Mouse (Mus musculus) spleen, postnatal 10 days (tissue): ENCODE measurements around the gene Arhgef17.

Experiments used
- DNase-seq, 2 experiments: peaks; one replicate each; pipeline ENCODE4 v3.0.0; 2021 to 2022; ENCODE audit warnings: low spot score in 2 of 2

The Arhgef17 gene

DNA sequence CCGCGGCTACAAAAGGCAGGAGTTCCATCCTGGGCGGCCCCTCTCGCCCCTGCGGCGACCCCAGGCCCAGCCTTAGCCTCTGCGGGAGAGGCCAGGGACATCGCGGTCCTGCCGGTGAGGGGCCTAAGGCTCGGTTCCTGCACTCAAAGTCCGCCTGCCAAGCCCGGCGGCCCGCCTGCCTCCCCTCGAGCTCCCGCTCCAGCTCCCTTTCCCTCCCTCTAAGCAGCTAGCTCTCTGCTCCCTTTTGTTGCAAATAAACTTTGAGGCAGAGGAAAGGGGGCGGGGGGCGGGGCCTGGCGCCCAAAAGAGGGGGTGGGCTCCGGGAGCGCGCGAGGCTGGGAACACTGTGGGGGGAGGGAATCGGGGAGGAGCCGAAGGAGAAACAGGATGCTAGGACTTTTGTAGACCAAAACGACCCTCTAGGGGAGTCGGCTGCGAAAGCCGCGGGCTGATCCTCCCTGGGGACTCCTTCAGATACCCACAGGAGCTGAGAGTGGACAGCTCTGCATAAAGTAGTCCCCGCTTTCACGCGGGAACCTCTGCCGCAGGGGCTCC, at the start of gene Arhgef17:
Arhgef17 (minus strand) TSS at position 182 of the 555 bp plus-strand sequence.
- DNase-seq: peak; percentile 30 to 37

DNA sequence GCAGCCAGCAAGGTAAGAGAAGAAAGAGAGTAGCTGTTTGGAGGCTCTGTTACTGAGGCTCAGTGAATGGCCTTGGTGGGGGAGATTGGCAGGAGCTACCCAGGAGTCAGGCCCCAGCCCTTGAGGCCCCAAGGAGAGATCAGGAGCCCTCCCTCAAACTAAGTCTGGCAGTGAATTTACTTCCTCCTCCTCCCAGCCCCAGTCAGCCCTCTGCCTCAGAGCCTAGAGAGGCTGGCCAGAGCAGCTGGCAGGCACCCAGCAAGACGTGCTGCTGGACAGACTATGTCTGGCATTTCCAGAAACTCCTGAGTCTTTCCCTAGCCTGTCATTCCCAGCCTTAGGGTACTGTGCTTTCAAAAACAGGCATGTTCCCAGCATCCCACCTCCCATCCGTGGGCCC, 47.3 kb upstream of the Arhgef17 start:
- DNase-seq: no peak

DNA sequence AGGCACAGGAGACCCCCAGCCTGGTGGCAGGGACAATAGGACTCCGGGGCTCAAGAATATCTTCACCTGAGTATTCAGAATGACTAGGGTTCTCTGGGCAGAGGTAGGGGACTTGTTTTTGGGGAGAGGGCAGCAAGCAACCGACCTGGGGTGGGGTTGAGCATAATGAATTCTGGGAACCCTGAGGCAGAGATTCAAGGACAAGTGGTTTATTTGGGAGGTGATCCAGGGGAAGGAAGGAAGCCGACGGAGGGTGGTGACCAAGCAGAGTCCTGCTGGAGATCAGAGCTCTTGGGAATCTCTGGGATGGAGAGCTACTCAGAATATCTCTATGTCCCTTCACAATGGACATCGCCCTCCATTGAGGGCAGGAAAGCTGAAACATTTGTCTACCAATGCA, 46.3 kb upstream of the Arhgef17 start:
- no peak for DNase-seq

DNA sequence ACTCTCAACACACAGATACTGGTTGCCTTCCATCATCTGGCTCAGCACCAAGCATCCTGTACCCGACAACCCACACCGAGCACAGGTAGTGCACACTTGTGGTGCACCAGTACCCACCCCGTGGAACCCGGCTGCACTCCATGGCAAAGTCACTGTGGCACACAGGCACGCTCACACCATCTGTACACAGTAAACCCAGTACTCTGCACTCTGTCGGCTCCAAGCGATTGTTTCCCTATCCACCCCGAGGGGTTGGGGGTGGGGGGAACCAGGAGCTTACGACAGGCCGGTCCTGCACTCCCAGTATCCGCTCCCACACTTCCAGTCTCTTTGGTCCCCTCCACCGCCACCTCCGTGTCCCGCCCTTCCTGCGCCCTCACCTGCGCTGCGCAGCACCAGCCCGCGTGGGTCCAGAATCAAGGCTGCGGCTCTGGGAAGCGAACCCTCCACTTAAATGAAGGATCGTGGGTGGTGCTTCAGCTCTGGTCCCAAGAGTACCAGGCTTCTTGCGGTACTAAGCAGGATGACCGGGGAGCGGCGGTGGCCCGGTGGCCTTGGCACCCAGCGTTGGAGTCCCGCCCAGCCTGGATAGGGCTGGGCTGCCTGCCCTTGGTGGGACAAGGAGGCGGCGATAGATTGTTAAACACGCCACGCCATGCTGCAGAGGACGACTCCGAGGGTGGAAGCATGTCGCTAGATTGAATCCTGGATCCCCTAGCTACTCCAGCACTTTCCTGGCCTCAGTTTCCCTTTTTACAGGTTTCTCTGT, 42.4 kb upstream of the Arhgef17 start, which contains the start of gene P2ry6:
P2ry6 (minus strand) TSS at position 515 of the 769 bp plus-strand sequence.
- DNase-seq: no peak

DNA sequence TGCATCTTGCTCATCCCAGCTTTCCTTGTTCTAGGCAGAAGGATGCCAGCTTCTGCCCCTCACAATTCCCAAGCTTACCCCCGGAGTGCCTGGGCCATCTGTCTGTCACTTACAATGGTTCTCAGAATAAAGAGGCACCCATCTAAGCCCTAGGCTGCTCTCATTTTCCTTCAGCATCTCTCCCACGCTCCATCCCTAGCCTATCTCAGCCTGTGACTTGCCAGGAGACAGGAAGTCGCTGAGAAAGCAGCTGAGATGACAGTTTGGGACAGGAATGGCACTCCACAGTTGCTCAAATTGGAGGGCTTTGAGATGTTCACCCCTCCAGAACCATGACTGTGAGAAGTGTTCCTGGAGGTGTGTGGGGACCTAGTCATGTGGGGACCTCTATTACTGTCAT, 41.0 kb upstream of the Arhgef17 start:
- no peak for DNase-seq

DNA sequence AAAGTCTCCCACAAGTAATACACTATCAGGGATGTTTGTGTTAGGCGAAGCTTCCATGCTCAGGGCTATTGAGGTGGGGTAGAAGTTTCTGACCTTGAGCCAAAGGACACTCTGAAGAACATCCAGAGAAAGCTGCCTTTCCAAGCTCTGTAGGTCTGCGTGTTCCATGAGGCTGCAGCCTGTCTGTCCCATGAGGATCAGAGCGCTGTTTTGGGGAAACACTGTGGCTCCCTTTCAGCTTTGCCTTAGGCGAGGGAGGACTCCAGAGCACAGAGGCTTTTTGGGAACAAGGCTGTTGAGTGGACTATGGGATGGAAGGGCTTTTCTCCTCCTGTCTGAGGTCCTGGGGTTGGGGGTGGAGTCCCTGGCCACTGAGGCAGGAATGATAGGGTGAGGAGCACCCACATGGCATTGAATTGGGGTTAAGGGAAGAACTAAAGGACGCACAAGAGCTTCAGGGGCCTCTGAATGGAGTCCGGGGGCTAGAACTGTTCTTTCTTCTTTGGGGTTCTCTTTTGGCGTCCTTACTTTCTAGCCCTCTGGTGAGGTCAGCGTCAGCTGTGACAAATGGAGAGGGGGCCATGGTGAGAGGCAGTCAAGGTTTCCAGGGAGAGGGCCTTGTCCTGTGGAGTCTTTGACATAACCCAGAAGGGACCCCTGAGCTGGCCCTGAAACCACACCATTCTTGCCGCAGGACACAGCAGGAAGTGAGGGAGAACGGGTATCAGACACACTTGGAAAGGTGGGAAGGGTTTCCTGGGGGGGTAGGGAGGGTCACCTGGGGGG, 37.2 kb upstream of the Arhgef17 start:
- DNase-seq: no peak

DNA sequence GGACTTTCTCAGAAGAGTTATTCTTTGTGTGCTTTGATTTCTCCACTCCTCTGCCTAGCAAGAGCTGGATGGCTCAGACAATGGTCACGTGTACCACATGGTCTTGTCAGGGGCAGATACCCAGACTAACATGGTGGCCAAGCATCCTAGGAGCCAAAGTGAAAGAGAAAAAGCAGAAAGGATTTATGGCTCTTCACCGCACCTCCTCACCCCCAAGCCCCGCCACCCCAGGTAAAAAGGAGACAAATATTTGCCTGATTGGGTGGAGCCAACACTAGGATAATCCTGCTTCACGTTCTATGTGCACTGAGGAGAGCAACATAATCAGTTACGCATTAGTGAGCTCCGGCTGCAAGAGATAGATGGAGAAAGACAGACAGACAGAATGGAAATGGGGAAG, 36.5 kb upstream of the Arhgef17 start:
- DNase-seq: no peak

DNA sequence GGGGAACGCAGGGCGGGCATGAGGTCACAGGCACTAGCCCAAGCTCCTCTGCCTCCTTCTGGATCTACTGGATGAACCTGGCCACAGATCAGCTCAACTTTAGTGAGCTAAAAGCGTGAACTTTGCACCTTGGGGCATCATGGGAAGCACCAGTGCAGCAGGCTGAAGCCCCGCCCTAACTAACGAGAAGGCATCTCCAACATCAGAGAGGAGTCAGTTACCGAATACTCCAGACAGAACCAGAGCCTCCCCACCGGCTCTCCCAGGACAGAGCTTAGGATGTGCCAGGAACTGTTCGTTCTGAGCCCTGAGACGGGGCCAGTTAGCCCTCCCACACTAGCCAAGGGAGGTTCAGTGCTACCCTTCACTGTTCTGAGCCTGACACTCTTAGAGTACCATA, 35.9 kb upstream of the Arhgef17 start:
- DNase-seq: no peak

DNA sequence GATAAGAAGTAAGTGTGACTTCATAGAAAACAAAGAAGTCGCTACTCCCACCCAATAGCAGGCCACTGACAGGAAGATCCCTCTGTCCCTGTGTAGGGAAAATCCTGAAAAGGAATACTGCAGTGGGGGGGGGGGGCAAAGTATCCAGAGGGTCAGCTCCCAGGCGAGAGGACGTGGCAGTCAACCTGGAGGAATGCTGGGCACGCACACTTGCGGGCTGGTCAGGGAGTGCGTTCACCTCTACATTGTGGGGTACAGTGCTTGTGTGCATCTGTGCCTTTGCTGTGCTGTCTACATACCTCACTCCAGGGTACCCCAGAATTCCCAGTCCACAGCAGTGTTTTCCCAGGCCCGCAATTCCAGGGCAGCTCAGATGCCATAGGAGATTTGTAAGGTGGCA, 34.1 kb upstream of the Arhgef17 start:
- DNase-seq: no peak

DNA sequence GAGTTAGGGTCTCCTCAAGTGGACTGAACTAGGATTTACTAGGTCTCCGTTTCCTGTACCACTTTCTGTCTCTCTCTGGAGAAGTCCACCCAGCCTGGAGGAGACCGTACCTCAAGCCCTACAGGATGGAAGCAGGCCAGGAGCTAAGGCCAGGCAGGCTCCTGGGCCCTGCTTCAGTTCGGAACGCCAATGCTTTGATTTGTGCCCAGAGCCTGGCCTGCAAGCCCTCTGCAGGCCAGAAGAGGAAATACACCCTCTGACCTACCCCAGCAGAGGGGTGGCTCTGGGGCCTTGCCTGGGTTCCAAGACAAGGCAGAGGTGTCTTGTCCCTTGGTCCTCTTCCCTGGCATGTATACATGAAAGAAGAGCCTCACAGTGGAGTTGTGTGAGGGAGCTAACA, 33.2 kb upstream of the Arhgef17 start:
- DNase-seq: no peak

DNA sequence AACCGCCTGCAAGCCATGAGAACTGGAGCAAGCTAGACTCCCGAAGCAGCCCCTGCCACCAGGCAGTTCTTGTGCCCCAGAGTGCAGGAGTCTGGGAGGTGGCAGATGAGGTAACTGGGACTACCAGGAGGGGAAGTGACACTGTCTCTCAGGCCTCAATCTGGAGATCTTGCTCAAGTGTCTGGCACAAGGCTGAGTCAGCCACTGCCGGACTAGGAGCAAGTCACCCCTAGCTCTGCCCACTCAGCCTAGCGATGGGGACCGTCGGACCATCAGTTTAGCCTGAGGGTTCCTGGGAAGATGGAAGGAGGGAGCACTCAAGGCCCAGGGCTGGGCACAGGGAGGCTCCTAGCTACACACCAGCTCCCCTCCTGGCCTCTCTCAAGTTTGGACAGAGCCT, 32.3 kb upstream of the Arhgef17 start:
- DNase-seq: no peak

DNA sequence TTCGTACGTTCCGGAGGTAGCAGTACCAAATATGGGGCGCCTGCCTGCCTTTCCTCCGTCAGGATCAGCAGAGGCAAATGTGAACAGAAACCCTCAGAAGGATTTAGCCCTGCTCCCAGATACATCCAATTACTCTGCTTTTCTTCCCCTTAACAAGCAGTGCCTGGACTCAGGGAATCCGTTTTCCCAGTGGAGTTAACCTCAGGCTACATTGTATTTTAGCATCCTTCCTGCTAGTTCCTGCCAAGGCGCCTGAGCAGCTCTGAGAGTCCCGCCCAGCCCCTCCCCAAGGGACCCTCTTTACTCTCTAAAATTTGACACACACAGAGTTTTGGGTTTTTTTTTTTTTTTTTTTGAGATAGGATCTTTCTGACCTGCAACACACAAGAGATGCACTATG, 31.5 kb upstream of the Arhgef17 start:
- DNase-seq: no peak

DNA sequence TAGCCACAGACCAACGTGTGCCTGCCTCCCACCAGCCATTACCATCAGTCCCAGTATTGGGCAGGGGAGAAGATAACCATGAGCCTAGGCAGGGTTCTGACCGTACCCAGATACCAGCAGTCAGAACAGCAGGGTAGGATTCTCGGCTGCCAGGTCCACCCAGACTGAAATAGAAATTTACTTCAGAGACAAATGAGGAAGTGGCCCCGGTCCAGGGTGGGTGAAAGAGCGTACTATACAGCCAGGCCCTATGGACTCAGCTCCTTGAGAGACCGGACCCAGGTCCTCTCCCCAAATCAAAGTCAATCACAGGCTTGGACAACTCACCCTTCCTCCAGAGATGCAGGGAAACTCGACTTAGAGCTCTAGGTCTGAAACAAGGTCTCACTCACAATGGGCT, 29.2 kb upstream of the Arhgef17 start:
- DNase-seq: no peak

DNA sequence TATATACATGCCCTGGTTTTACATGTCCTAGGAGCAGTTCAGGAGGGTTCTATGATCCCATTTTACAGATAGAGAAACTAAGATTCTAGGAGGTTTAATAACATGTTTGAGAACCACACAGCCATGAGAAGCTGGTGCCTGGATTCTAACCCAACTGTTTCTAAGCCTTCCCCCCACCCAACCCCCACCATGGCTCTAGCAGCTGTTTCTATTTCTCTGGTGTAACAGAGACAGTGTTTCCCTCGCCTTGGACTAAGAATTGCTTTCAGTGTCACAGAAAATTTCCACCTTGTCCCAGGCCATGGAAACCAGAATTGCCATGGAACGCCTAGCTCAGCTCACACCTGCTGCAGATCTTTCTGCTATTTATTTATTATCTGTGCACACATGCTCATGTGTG, 28.6 kb upstream of the Arhgef17 start:
- no peak for DNase-seq

DNA sequence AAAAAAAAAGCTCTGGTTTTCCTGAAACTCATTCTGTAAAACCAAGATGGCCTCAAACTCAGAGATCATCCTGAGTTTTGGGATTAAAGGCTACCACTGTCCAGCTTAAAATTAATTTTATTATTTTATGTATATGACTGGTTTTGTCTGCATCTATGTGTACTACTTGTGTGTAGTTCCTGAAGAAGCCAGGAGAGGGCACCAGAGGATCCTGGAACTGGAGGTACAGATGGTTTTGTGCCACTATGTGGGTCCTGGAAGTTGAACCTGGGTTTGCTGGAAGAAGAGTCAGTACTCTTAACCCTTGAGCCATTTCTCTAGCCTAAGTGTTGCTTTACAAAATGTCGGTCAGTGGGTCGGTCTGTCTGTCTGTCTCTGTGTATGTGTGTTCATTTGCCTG, 26.5 kb upstream of the Arhgef17 start:
- DNase-seq: peak in 1 of 2 experiments; percentile 59

DNA sequence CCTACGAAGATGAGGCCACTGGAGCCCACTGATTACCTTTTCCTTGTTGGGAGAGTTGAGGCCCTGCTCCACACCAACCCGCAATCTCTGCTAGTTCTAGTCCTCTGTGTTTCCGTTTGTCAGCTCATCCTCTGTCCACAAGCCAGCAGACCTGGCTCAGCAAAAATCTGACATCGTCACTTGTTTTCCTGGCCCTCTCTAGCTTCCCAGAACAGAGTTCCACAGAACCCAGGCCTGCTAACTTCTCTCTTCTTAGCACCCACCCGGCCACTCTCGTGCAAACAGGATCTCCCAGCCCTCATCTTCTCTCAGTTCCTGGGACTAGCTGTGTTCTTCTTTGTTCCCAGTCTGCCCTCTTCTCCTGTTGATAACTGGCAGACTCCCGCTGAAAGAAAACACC, 20.8 kb upstream of the Arhgef17 start:
- DNase-seq: no peak

DNA sequence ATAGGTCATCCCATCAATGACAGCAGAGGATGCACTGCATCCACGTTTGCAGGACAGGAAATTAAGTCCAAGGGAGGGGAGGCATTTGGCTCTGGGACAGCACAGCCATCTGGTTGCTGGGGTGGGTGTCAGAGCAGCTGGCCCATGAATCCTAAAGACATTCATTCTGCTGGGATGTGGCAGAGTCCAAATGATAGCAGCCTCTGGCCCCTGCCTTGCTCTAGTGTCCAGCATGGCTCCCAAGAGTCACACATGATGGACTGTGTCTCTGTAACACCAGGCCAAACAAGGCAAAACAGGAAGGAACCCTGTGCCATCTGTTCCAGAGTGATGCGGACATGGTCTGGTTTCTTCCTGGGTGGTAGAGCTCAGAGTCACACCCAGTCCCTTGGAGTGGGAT, 20.0 kb upstream of the Arhgef17 start:
- DNase-seq: no peak

DNA sequence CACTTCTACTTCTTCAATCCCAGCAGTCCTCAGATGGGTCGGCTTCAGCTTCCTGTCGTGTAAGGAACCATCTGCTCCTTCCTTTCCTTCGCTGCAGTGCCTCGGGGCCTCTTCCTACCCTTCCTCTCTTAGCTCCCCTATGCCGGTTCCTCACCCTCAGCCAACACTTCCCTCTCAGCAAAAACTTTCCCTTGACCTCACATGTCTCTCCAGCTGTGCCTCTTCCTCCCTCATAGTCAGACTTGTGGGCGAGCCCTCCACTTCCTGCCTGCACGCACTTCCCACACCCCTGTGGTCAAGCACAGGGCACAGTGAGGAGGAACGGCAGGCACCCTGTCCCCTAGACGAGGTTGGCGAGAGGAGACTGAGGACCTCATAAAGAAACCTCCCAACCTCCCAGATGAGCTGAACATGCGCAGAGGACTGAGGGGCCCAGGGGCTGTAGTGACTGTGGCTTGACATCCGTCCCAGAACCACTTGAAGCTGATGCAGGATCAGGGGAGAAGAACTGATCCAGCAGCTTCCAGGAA, 18.6 kb upstream of the Arhgef17 start:
- DNase-seq: peak in 1 of 2 experiments; percentile 40

DNA sequence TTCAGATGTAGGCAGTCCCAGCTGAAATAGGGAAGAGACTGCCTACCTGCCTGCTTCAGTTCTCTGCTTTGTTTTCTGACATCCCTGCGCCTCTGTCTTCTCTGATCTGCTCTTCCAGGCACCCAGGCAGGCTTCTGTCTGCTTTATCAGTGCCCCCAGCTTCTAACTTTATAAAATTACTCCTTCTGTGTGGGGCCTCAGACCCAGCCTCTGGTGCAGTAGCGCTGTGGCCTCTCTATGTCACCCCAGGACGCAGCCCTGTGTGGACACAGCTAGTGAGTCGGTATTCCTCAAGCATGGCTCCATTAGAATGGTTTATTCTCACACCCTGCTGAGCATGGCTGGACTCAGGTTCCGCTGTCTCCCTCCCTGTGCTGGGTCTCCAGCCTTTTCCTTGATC, 18.1 kb upstream of the Arhgef17 start:
- no peak for DNase-seq

DNA sequence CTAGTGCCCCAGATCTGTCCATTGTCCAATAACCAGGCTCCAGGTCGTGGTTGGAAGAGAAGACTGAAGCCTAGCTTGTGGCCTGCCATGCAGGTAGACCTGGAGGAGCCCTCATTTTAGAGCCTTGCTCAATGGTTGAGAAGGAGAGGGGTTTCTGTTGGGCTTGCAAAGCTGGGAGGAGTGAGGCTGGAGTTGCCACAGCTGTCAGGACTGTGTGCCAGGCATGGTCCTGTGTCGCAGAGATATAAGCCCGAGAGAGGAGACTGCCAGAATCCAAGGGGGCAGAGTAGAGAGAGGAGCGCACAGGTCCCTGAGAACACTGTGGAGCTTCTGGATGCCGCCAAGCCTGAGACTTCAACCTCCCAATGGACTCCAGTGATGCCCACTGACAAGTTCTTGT, 12.8 kb upstream of the Arhgef17 start:
- no peak for DNase-seq

DNA sequence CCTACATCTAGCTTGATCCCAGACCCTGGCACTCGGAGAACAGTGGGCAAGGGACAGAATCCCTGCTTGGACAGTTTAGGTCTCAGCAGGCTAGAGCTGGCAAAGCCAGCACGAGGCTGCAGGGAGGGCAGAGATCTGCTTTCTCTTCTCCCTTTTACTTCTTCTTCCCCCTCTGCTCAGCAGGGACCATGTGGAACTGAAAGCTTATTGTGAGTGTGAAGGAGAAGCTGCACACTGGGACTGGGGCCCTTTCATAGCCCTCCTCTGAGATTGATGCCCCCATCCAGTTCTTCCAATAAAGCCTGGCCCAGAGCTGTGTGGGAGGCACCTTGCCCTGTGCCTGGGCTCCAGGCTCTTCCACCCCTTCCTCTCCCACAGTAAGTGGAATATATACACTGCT, 12.4 kb upstream of the Arhgef17 start:
- no peak for DNase-seq

DNA sequence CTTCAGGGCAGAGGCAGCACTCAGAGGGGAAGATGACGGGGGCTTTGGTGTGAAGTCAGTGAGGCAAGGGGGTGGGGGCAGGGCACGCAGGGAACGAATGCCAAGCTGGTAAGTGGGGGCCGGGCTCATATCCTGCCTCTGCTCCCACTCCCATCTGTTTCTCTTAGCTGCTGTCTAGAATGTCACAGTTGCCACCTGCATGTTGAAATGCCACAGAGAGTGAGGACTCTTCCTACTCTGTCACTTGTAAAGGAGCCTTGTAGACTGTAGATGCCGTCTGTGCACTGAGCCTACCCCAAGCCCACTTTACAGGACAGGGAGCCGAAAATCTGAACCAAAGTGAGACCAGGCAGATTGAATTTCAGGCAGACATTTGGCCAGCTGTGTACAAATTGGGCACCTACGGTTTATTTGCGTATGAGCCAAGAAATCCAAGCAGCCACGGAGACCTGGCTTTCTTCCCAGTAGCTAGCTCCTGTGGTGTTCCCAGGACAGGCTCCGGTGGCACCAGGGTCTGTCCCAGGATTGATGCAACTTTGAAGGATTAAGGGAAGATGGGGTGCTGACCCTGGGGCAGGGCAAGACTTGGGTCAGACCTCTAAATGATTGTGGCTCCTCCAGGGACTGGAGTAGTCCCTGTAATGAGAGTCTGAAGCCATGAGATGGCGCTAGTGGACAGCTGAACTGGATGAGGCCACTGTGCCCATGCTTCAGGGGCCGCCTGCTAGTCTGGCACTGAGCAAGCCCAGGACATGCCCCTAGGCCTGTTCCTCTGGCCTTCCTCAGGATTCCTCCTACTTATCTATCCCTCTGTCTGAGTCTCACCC, 11.1 kb upstream of the Arhgef17 start:
- peak in 1 of 2 experiments; percentile 58 for DNase-seq
